Mouse (Mus musculus) liver, embryonic 11.5 days (tissue): ENCODE measurements around the gene Slc35d2. TPM values are rescaled to one million over a fixed set of nuclear protein-coding genes. Genes with fewer than 3 reads are reported as not detected.
A peak's percentile ranks its signal among the peaks of the same experiment; 100 is the strongest.

Source experiments
- ATAC-seq: fragments of 200-750 bp; cut with Nextera tagmentation; replicated peaks from 2 replicates; pipeline ENCODE4 v1.8.0; 2017; ENCODE audit warnings: moderate number of reproducible peaks, mild to moderate bottlenecking, moderate TSS enrichment, moderate library complexity; ENCODE audit not compliant: low FRiP score
- DNase-seq: peaks from one replicate; pipeline ENCODE4 v3.0.0-alpha.2; 2017; ENCODE audit warnings: low spot score
- H3K27ac ChIP-seq: fragments of 300-500 bp; sonication (generic); 2 replicates; pipeline ENCODE4 v1.5.1; 2014; ENCODE audit warnings: mild to moderate bottlenecking, low read depth, low read length, control low read depth
- H3K27me3 ChIP-seq: fragments of 300-500 bp; sonication (generic); replicated peaks from 2 replicates; pipeline ENCODE4 v1.6.1; 2014; ENCODE audit warnings: low read length, mixed read lengths; ENCODE audit not compliant: control insufficient read depth, insufficient read depth
- H3K36me3 ChIP-seq: fragments of 300-500 bp; sonication (generic); 2 replicates; pipeline ENCODE4 v1.6.1; 2014; ENCODE audit warnings: mild to moderate bottlenecking, low read length, moderate library complexity, mixed read lengths; ENCODE audit not compliant: control insufficient read depth, insufficient read depth
- H3K4me1 ChIP-seq: fragments of 300-500 bp; sonication (generic); replicated peaks from 2 replicates; pipeline ENCODE4 v1.6.1; 2014; ENCODE audit warnings: low read length, mixed read lengths; ENCODE audit not compliant: control insufficient read depth, insufficient read depth
- H3K4me2 ChIP-seq: fragments of 300-500 bp; sonication (generic); 2 replicates; pipeline ENCODE4 v1.6.1; 2014; ENCODE audit warnings: mild to moderate bottlenecking, control low read depth, moderate library complexity
- H3K4me3 ChIP-seq: fragments of 300-500 bp; sonication (generic); 2 replicates; pipeline ENCODE4 v1.5.1; 2014; ENCODE audit warnings: low read depth, low read length, control low read depth
- H3K9ac ChIP-seq: fragments of 300-500 bp; sonication (generic); 2 replicates; pipeline ENCODE4 v1.6.1; 2014; ENCODE audit warnings: low read depth, low read length, control low read depth
- H3K9me3 ChIP-seq: fragments of 300-500 bp; sonication (generic); 2 replicates; pipeline ENCODE4 v1.6.1; 2016; ENCODE audit warnings: low read length, inconsistent platforms, mixed read lengths; ENCODE audit not compliant: control insufficient read depth
- WGBS: fragments of 180-500 bp; shearing (Covaris S2); extraction: QIAGEN DNeasy Blood & Tissue Kit; methylation state at CpG from one replicate; pipeline ENCODE4 v1.1.7; 2014; 5-methylcytosine and 5-hydroxymethylcytosine counted together
- polyA plus RNA-seq: library from polyadenylated mRNA; unstranded; fragments of >200 nt; fragmentation: Nextera tagmentation; extraction: Ambion mirVana; gene quantifications from 2 replicates; pipeline ENCODE4 v1.2.1, GENCODE M21; 2014

Gene Slc35d2
- polyA plus RNA-seq, 1 experiment from 2014 or later, result 5.8 TPM

DNA sequence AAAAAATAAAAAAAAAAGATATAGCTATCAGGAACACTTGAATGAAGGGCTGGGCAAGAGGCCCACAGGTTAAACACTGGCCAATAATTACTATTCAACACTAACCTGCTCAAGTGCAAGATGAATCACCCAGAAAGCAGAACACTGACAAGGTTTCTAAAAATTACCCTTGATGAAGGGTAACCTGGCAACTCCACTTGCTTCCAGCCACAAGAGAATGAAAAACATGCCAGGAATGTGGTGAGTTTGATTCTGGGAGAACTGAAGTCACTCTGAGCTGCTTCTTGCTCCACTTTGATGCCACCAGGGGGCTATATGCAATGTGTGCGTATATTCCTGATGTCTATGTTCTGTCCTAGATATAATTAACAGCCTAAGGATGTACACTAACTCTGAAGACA, 26.0 kb upstream of the Slc35d2 start:
- DNase-seq, result no peak
- peaks cover 8% of the 10 kb centered on the region for H3K4me1 ChIP-seq
- H3K27ac ChIP-seq, result no peak overlapping the region
- H3K27me3 ChIP-seq, result 0 out of 2 replicates have a peak, but pooled peaks cover 2% of the 10 kb centered on the region
- H3K4me3 ChIP-seq, result no peak overlapping the region
- H3K4me2 ChIP-seq, result no peak overlapping the region
- ATAC-seq, result no peak
- 38% methylated on average over 1 of the region's 1 CpGs for WGBS
- H3K36me3 ChIP-seq, result no peaks in the 10 kb centered on the region; the same call in 1 of the 2 replicates
- H3K9ac ChIP-seq, result no peak overlapping the region
- no peaks in the 10 kb centered on the region for H3K9me3 ChIP-seq

GRCm38 (mm10) chr13:64154651-64155050, 25.5 kb upstream of the Slc35d2 start:
- WGBS, result 58% methylated on average over 2 of the region's 2 CpGs
- Histone ChIP-seq H3K27me3 (0 out of 2 replicates have a peak, but pooled peaks cover 2% of the 10 kb centered on the region), H3K4me1 (peaks cover 14% of the 10 kb centered on the region), H3K27ac (no peak overlapping the region), H3K4me3 (no peak overlapping the region), H3K36me3 (no peaks in the 10 kb centered on the region; the same call in 1 of the 2 replicates), H3K9ac (no peak overlapping the region), H3K9me3 (no peaks in the 10 kb centered on the region), H3K4me2 (no peak overlapping the region)
- no peak for ATAC-seq
- no peak for DNase-seq

DNA sequence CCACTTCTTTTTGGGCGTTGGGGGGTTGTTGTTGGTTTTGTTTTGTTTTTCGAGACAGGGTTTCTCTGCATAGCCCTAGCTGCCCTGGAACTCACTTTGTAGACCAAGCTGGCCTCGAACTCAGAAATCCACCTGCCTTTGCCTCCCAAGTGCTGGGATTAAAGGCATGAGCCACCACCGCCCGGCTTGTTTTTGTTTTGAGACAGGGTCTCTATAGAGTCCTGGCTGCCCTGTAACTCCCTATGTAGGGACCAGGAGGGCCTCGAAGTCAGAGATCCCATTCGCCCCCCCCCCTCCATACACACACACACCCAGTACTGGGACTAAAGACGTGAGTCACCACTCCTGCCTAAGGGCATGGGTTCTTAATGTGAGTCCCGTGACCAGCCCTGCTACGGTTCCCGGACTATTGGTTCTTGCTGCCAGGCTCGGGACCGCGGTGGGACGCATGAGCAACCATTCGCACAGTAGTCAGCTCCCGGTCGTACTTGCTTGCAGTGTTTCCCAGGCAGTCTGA, 24.6 kb upstream of the Slc35d2 start:
- Histone ChIP-seq H3K36me3 (no peaks in the 10 kb centered on the region; the same call in 1 of the 2 replicates), H3K27ac (no peak overlapping the region; the same call in 1 of the 2 replicates), H3K4me3 (peak overlapping the region; percentile 97), H3K4me1 (peaks cover 15% of the 10 kb centered on the region), H3K9me3 (no peaks in the 10 kb centered on the region), H3K27me3 (0 out of 2 replicates have a peak, but pooled peaks cover 2% of the 10 kb centered on the region), H3K4me2 (peak overlapping the region; percentile 67), H3K9ac (peak overlapping the region; percentile 37)
- DNase-seq, result peak; percentile 57
- ATAC-seq, result peak; percentile 25
- WGBS, result 2% methylated on average over 18 of the region's 18 CpGs

GRCm38 (mm10) chr13:64153083-64153682, 24.0 kb upstream of the Slc35d2 start, which contains the start of gene Zfp367:
TSS of gene Zfp367 (minus strand) at chr13:64153202.
- peak; percentile 94 for ATAC-seq
- Histone ChIP-seq H3K9ac (peak within 1 kb of the TSS; percentile 98), H3K9me3 (no peaks in the 10 kb centered on the region), H3K27ac (peak within 1 kb of the TSS; percentile 99), H3K4me3 (peak within 1 kb of the TSS; percentile 97), H3K27me3 (0 out of 2 replicates have a peak, but pooled peaks cover 2% of the 10 kb centered on the region), H3K36me3 (no peaks in the 10 kb centered on the region; the same call in 1 of the 2 replicates), H3K4me2 (peak within 1 kb of the TSS; percentile 86), H3K4me1 (peaks cover 15% of the 10 kb centered on the region)
- WGBS, result under 1% methylated on average over 55 of the region's 56 CpGs
- DNase-seq, result peak; percentile 99

- H3K36me3 ChIP-seq, result no peaks in the 10 kb centered on the region; the same call in 1 of the 2 replicates
- DNase-seq (no peak), ATAC-seq (peak; percentile 11)
- H3K27me3 ChIP-seq, result 0 out of 2 replicates have a peak, but pooled peaks cover 2% of the 10 kb centered on the region
- whole genome bisulfite sequencing, result 0% methylated on average over 52 of the region's 61 CpGs
- H3K9me3 ChIP-seq, result no peaks in the 10 kb centered on the region
- peak overlapping the region; percentile 98 for H3K9ac ChIP-seq
- peak overlapping the region; percentile 97 for H3K4me3 ChIP-seq
- peak overlapping the region; percentile 99 for H3K27ac ChIP-seq
- H3K4me1 ChIP-seq, result peaks cover 17% of the 10 kb centered on the region
- H3K4me2 ChIP-seq, result peak overlapping the region; percentile 86
These were observed 23.5 kb upstream of the Slc35d2 start for GRCm38 (mm10) chr13:64152671-64153082.

- DNase-seq (peak; percentile 91), ATAC-seq (peak; percentile 17)
- H3K9me3 ChIP-seq, result no peaks in the 10 kb centered on the region
- peak overlapping the region; percentile 98 for H3K9ac ChIP-seq
- H3K4me3 ChIP-seq, result peak overlapping the region; percentile 97
- WGBS, result under 1% methylated on average over 42 of the region's 42 CpGs
- H3K4me1 ChIP-seq, result peaks cover 19% of the 10 kb centered on the region
- H3K27me3 ChIP-seq, result 0 out of 2 replicates have a peak, but pooled peaks cover 2% of the 10 kb centered on the region
- peak overlapping the region; percentile 99 for H3K27ac ChIP-seq
- H3K4me2 ChIP-seq, result peak overlapping the region; percentile 86
- no peaks in the 10 kb centered on the region; the same call in 1 of the 2 replicates for H3K36me3 ChIP-seq
These were observed 23.1 kb upstream of the Slc35d2 start for GRCm38 (mm10) chr13:64152241-64152669.

DNA sequence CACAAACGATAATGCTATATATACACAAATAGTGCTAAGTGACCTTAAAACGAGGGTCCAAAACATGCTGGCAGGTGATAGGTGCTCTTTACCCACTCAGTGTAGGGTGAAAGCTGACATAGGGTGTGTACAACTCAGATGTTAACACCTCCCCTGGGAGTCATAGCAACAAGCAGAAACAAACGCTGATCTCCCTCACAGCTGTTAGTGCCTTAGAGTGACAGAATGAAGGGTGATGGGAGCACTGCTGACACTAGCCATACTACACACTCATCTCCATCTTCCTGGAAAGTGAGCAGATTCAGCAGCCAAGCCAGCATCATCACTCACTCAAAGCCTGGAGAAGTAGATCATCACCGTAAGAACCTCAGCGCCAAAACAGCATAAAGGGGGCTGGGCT, 21.0 kb upstream of the Slc35d2 start:
- H3K4me1 ChIP-seq, result peaks cover 19% of the 10 kb centered on the region
- H3K27ac ChIP-seq, result no peak overlapping the region
- H3K4me2 ChIP-seq, result peak overlapping the region; percentile 86
- DNase-seq, result no peak
- peak overlapping the region; percentile 17; the same call in 1 of the 2 replicates for H3K4me3 ChIP-seq
- no peak for ATAC-seq
- H3K36me3 ChIP-seq, result no peaks in the 10 kb centered on the region; the same call in 1 of the 2 replicates
- no peaks in the 10 kb centered on the region for H3K27me3 ChIP-seq
- 0 out of 2 replicates have a peak overlapping the region, but pooled peaks have one; percentile 40 for H3K9ac ChIP-seq
- H3K9me3 ChIP-seq, result no peaks in the 10 kb centered on the region
- 70% methylated on average over 5 of the region's 5 CpGs for WGBS

DNA sequence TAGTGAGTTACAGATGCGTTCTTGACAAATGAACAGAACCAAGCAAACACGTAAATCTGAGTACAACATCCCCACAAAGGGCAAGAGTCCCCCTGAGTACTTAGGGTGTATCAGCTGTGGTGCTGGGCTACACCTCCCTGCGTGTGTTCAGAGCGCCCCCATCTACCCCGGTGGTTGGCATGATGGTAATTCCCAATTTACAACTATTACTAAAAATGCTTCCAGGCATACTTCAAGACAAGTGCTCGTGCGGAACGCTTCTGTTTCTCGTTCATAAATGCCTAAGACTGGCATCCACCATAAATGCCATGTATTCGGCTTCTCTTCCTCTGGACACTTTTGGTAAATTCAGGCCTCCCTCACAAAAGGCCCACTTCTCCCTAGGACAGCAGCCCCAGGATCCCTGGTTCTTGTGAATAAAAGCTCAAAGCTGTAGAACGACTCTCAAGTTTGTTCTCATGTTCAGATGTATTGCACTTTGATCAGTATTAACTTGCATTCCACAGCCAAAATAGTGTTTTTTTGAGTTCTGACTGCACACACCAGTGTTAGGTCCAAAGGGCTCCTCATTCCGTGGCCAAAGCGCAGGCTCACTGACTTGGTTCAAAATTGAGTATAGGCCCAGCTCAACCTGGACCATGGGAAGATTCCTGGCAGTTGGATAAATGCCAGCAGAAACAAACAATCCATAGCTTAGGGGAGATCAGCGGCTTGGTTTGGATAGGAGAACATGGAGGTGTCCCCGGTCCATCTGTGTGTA, 628 bp upstream of the Slc35d2 start:
- ATAC-seq (peak; percentile 79), DNase-seq (peak; percentile 63)
- no peak overlapping the region for H3K27ac ChIP-seq
- peaks cover 5% of the 10 kb centered on the region; the same call in 1 of the 2 replicates for H3K36me3 ChIP-seq
- peak overlapping the region; percentile 55 for H3K4me3 ChIP-seq
- peaks cover 8% of the 10 kb centered on the region; the same call in 1 of the 2 replicates for H3K4me1 ChIP-seq
- WGBS, result 43% methylated on average over 15 of the region's 15 CpGs
- no peaks in the 10 kb centered on the region for H3K27me3 ChIP-seq
- H3K4me2 ChIP-seq, result peak overlapping the region; percentile 71
- H3K9me3 ChIP-seq, result no peaks in the 10 kb centered on the region
- peak overlapping the region; percentile 58 for H3K9ac ChIP-seq
